Mouse (Mus musculus): Measurements from ENCODE around the gene Slc25a5.

GRCm38 (mm10) chrX:36750591-36750990, 44.9 kb upstream of the Slc25a5 start:
- no peak for TF ChIP-seq POLR2A (IDR thresholded peaks at IDR 0.05; ENCODE audit: extremely low read depth, insufficient read depth, low read length)
- TF ChIP-seq CTCF (IDR thresholded peaks at IDR 0.05; ENCODE audit: low read depth, low read length): no peak

All from liver, adult 2 months (tissue).